Mouse (Mus musculus) urinary bladder, postnatal 4 days (tissue): ENCODE measurements at regions not wholly inside any gene's neighbourhood (a gene's known extent, or its start where the extent isn't known, plus 50 kb on each side); places are given as distances from the start of the nearest gene placed in this dataset.

ENCODE experiments used
- DNase-seq, 2 experiments: peaks; one replicate each; pipeline ENCODE4 v3.0.0; 2021 to 2022; ENCODE audit warnings: low spot score in 2 of 2

DNA sequence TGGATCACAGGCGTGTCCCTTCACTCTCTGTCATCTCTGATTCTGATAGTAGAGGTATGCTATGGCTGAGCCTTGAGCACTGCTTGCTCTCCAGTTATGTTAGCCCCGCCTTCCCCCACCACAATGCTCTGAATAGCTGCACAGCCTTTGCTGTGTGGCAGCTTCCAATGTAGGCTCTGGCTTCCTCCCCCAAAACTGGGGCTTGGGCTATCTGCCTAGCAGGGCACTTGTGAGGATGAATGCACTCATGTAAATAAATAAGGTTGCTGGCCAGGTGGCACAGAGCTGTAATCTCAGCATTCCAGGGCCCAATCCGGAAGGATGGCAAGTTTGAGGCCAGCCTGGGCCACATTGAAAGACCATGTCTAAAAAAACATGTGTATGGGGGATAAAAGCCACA lies 103.6 kb upstream of the Sdk1 start:
- no peak for DNase-seq

DNA sequence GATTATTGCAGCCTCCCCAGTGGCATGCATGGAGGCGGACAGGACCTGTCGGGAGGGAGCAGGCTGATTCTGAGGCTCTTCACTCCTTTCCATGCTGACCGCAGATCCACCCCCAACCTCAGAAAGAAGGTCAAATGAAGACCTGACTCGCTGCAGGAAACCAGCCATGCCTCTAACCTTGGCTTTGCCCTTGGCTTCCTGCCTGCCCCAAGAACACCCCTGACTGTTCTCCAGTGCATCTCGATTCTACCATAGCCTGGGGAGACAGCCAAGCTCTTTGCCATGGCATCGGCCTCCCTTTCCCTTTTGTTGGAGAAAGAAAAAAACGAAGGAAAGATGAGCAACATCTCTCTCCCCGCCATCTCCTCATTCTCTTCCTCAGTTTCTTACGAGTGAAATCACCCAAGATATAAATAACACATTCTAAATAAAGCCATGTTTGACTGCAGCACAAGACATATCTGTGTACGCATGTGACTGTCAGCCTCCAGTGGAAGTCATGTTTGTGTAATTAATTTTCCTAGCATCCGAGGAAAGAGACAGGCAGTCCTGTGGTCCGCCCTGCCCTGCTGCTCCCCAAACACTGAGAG lies 102.4 kb upstream of the Sdk1 start:
- DNase-seq, result no peak

DNA sequence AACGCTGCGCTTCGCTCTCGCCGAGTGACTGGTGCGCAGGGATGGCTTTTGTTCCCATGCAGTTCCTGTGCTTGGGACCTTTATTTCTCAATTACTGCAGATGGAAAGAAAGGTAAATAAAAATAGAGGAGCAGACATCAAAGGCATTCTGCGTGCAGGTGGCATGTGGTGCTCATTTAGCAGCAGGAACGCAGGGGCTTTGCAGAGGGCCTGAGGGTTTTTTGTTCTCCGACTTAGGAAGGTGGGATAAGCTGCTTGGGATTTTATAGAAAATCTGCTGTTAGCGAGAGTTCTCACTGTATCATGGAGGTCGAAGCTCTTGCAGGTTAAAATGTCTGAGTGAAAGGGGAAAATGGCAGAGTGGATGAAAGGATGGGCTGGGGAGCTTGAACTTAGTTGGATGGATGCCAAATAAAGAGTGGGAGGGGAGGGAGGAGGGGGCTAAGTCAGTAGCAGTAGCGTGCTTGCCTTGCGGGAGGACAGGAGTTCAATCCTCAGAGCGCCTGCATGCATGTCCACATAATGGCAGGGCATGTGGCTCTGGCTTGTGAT lies 101.9 kb upstream of the Sdk1 start:
- DNase-seq, result no peak

DNA sequence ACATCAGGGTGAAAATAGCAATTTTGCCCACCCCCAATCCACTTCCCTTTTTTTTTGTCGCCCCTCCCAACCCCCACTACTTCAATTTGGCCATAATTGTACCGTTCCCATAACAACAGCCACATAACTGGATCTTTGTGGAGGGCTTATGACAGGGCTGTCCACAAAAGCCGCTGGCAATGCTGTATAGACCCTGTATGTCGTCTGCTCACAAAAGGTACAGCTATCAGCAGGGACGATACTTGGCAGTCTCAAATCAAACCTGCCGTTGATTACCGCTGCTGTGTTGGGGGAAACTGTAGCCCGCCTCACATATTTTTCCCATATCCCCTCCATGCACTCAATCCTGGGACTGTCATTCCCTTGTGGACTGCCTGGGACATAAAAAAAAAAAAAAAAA lies 80.9 kb upstream of the Sdk1 start:
- DNase-seq, result no peak

DNA sequence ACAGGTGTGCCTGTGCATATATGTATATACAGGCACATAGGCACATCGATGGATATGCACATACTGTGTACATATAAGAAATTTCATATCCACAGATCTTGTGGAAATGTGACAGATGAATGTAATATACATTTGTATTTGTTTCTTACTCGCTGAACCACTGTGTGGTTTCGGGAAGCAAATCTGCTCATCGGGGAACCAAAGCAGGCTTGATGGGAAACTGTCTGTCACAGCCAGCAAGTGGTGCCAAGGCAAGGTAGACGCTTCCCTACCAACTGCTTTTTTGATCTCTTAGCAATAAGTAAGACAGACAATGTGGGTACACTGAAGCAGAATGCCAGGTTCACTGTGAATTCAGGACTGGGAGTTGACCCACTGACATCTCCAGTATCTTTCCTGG lies 80.3 kb upstream of the Sdk1 start:
- DNase-seq, result no peak

DNA sequence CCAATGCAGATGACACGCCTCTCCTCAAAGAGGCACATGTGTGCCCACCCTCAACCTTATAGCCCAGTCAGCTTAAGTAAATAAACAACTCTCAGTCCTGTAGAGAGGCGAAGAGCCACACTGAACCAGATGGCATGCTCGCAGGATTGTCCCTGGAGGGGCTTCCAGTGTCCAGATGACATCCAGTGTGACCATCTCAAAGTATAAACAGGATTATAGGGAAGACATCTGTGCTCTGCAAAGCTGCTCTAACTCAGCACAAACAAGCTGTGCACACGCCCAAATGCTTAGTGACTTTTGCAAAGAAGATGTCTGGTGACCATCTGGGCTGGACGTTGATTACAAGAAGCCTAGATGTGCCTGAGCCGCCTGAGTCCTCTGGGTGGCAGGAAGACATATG lies 58.8 kb upstream of the Sdk1 start:
- DNase-seq, result no peak

DNA sequence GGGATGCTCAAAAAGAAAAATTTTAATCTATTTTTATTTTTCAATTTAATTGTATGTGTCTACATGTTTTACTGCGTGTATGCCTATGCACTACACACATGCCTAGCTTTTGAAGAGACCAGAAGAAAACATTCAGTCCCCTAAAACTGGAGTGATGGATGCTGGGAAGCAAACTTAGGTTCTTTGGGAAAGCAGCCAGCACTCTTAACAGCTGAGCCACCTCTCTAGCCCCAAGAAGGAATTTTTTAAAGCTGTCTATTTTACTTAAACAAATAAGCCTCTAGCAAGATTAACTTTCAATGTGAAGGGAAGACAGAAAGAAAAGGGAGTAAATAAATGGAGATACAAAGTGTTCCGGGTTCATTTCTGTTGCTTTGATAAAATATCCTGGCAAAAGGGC lies 52.3 kb upstream of the Sdk1 start:
- DNase-seq, result no peak
